Mouse (Mus musculus) cerebellum, adult 2 months (tissue): ENCODE measurements around the gene Asb14. TPM values are rescaled to one million over a fixed set of nuclear protein-coding genes. Genes with fewer than 3 reads are reported as not detected.

ENCODE experiments used
- DNase-seq, 2 experiments: peaks; one replicate each; pipeline ENCODE4 v3.0.0; 2021
- H3K27ac ChIP-seq: fragments of 200-500 bp; 2 replicates; pipeline ENCODE4 v1.5.1; 2012; ENCODE audit warnings: low read length, control low read depth, inconsistent platforms; ENCODE audit not compliant: insufficient read depth
- H3K27me3 ChIP-seq: fragments of 200-500 bp; 2 replicates; pipeline ENCODE4 v1.6.1; 2012; ENCODE audit warnings: inconsistent platforms, mild to moderate bottlenecking, low read length, moderate library complexity; ENCODE audit not compliant: control insufficient read depth, insufficient read depth
- H3K4me1 ChIP-seq: fragments of 200-500 bp; 2 replicates; pipeline ENCODE4 v1.6.1; 2011; ENCODE audit warnings: low read length; ENCODE audit not compliant: control insufficient read depth, insufficient read depth
- H3K4me3 ChIP-seq: fragments of 200-500 bp; replicated peaks from 2 replicates; pipeline ENCODE3; 2011; ENCODE audit warnings: mild to moderate bottlenecking, low read depth, low read length, control low read depth; ENCODE audit not compliant: insufficient read depth
- CTCF ChIP-seq: fragments of 200-500 bp; IDR thresholded peaks from 2 replicates; pipeline ENCODE4 v1.5.1; 2011; ENCODE audit warnings: low read depth, mild to moderate bottlenecking, control low read depth, low read length, moderate library complexity, borderline replicate concordance; ENCODE audit not compliant: insufficient read depth
- POLR2A ChIP-seq: fragments of 200-500 bp; IDR thresholded peaks from 2 replicates; pipeline ENCODE4 v1.6.1; 2011; ENCODE audit warnings: low read length, control low read depth, borderline replicate concordance; ENCODE audit not compliant: insufficient read depth
- WGBS: fragments of 180-500 bp; shearing (Covaris S2); methylation state at CpG from one replicate; pipeline ENCODE4 v1.1.7; 2018; 5-methylcytosine and 5-hydroxymethylcytosine counted together
- polyA plus RNA-seq: library from polyadenylated mRNA; depleted of rRNA; stranded (reverse); fragments of >200 nt; gene quantifications from 2 replicates; pipeline ENCODE4 v1.2.3, GENCODE M21; 2012; rRNA removed

The Asb14 gene
- polyA plus RNA-seq: 0.13 and 0.19 TPM in 2 replicates

DNA sequence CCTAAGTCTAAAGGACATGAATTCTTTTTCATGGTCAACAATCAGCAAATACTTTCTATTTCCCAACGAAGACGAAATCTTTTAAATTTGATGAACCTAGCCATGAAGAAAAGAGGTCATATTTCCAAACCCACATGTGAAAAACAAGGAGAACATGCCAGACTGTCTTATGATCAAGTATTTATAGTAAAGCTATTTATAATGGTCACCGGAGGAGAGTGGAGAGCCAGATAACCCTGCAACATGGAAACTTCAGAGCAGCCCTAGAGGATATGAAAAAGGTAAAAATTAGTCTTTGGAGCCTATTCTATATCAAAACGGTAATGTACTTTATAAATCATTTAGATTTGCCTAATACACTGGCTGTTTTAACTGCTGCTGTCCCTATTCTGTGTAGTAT, at the start of gene Asb14:
Gene Asb14 (plus strand): TSS at position 166 of the 400 bp plus-strand sequence.
- WGBS: 90% methylated on average over 4 of the region's 4 CpGs
- Histone ChIP-seq H3K4me3 (no peak within 1 kb of the TSS), H3K27ac (no peak within 1 kb of the TSS), H3K27me3 (no peaks in the 10 kb centered on the region), H3K4me1 (no peaks in the 10 kb centered on the region)
- no peak for TF ChIP-seq CTCF
- no peak for TF ChIP-seq POLR2A
- no peak for DNase-seq

DNA sequence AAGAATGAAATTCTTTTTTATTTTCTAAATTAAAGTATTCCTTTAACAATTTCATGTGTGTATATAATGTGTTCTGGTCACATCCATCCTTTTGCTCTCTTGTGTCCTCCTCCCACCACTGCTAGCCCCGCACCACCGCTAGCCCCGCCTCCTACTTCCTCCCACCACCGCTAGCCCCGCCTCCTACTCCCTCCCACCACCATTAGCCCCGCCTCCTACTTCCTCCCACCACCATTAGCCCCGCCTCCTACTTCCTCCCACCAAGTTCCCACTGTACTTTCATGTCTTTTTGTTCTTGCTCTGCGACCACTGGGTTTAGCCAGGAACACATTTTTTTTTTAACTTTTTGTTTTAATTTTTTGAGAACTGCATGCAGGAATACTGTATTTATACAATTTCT, 41.3 kb upstream of the Asb14 start:
- Histone ChIP-seq H3K4me3 (no peak overlapping the region), H3K4me1 (no peaks in the 10 kb centered on the region), H3K27ac (no peak overlapping the region), H3K27me3 (no peaks in the 10 kb centered on the region)
- TF ChIP-seq CTCF (no peak), POLR2A (no peak)
- 80% methylated on average over 8 of the region's 8 CpGs for WGBS
- DNase-seq: no peak

DNA sequence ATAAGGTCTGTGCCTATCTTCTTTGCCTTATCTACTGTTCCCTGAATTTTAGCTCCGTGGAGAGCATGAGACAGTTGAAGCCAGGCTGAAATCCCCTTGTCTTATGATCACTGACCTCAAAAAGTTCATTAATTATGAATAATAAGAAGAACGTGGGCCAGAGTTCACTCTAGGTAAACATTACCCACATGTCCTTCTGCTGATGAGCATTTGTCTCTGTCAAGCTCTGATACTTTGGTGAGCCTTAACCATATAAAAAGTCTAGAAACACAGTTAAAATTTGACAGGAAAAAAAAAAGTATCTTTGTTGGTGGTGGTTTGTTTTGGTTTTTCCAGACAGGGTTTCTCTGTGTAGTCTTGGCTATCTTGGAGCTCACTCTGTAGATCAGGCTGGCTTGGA, 40.3 kb upstream of the Asb14 start:
- Histone ChIP-seq H3K27ac (no peak overlapping the region), H3K27me3 (no peaks in the 10 kb centered on the region), H3K4me1 (peaks cover 5% of the 10 kb centered on the region; the same call in 1 of the 2 replicates), H3K4me3 (no peak overlapping the region)
- DNase-seq: no peak
- WGBS: 80% methylated on average over 2 of the region's 2 CpGs
- no peak for TF ChIP-seq CTCF
- TF ChIP-seq POLR2A: no peak

DNA sequence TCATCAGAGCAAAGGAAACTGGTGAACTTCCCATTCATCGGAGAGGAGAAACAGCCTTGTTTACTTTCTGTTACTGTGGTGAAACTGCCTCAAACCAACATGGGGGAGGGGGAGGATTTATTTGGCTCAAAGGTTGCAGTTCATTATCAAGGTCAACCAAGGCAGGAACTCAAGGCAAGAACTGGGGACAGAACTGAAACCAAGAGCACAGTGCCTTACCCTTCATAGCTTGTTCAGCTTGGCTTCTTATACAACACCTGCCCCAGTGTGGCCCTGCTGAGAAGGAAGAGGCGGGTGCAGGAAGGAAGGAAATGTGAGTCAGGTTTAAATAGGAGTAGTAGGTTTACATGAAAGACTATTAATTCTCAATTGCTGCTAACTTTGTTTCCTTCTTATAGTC, 36.0 kb upstream of the Asb14 start:
- no peak for TF ChIP-seq CTCF
- no peak for TF ChIP-seq POLR2A
- DNase-seq: peak in 1 of 2 experiments; percentile 11
- Histone ChIP-seq H3K27ac (no peak overlapping the region), H3K4me3 (no peak overlapping the region), H3K27me3 (no peaks in the 10 kb centered on the region), H3K4me1 (peaks cover 5% of the 10 kb centered on the region; the same call in 1 of the 2 replicates)
- WGBS: 33% methylated on average over 2 of the region's 2 CpGs

DNA sequence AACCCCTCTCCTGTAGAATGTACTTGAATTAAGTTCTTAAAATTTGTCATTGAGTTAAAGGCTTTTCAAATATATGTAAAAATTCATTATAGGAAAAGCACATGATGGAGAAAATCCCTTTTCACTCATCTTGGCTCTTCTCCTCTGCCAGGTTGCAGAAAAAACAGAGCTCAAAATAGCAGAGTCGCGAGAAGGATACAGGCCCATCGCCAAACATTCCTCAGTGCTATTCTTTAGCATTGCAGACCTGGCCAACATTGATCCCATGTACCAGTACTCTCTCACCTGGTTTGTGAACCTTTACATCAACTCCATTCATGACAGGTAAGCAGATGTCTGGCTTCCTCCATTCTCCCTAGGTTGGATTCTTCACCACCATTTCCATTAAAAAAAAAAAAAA, 35.3 kb upstream of the Asb14 start:
- no peak for TF ChIP-seq POLR2A
- TF ChIP-seq CTCF: no peak
- Histone ChIP-seq H3K4me1 (peaks cover 5% of the 10 kb centered on the region; the same call in 1 of the 2 replicates), H3K27me3 (no peaks in the 10 kb centered on the region), H3K27ac (no peak overlapping the region), H3K4me3 (no peak overlapping the region)
- WGBS: 19% methylated on average over 3 of the region's 3 CpGs
- peak in 1 of 2 experiments; percentile 34 for DNase-seq

DNA sequence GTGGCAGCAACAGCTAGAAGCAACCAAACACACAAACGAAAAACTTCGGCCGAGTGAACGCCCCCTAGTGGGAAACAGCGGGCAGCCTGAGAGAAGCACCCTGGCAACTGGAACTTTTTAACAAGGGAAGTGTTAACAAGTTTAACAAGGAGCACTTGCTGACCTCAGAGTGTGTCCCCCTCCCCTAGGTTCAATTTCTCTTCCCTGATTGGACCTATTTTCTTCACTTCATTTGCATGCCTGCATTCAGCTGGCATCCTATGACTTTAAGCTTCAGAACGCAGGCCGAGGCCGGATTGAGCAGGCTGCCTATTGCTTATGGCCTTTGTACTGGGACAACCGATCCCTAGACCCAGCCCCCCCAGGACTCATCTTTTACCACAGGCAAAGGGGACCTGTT, 27.0 kb upstream of the Asb14 start:
- Histone ChIP-seq H3K4me3 (no peak overlapping the region), H3K4me1 (no peaks in the 10 kb centered on the region), H3K27me3 (no peaks in the 10 kb centered on the region), H3K27ac (no peak overlapping the region)
- TF ChIP-seq CTCF: no peak
- TF ChIP-seq POLR2A: no peak
- 64% methylated on average over 9 of the region's 9 CpGs for WGBS
- DNase-seq: no peak

DNA sequence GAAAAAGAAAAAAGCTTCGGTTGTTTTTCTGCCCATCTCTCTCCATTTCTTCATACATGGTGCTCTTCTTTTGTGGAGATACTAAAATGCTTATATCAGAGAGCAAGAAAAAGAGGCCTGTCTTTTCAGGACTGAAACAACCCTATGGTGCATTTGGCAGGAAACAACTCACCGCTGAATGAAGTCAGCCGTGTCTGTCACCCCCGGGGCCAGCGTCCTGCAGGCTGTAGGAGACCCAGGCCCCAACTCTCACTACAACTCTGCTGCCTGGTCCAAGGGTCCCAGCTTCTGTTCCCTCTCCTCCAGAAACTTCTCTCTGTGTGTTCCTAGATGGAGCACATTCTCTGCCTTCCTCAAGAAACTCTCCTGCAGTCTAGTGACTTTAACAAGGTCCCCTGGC, 26.1 kb upstream of the Asb14 start:
- H3K27ac ChIP-seq: no peak overlapping the region
- no peaks in the 10 kb centered on the region for H3K4me1 ChIP-seq
- no peak for TF ChIP-seq POLR2A
- TF ChIP-seq CTCF: no peak
- no peaks in the 10 kb centered on the region for H3K27me3 ChIP-seq
- H3K4me3 ChIP-seq: no peak overlapping the region
- no peak for DNase-seq
- WGBS: 47% methylated on average over 5 of the region's 5 CpGs

DNA sequence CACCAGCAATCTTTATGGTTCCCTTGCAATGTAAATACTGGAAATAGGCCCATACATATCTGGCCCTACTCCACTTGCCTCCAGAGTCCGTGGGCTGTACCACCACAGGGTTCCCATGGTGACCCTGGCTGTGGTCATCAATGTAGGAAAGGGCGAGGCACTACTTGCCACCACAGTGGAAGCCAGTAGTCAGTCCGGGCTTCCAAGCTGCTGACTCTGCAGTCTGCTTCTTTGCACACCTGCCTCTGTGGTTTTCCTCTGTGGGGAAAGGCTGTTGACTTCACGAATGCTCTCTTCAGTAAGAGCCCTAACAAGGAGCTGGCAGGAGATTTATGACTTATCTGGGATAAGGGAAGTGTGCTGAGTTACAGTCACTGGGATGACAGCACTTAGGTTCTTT, 15.6 kb upstream of the Asb14 start:
- no peak overlapping the region for H3K27ac ChIP-seq
- TF ChIP-seq CTCF (no peak), POLR2A (no peak)
- H3K27me3 ChIP-seq: no peaks in the 10 kb centered on the region
- DNase-seq: no peak
- H3K4me1 ChIP-seq: no peaks in the 10 kb centered on the region
- H3K4me3 ChIP-seq: no peak overlapping the region
- WGBS: 45% methylated on average over 4 of the region's 4 CpGs

DNA sequence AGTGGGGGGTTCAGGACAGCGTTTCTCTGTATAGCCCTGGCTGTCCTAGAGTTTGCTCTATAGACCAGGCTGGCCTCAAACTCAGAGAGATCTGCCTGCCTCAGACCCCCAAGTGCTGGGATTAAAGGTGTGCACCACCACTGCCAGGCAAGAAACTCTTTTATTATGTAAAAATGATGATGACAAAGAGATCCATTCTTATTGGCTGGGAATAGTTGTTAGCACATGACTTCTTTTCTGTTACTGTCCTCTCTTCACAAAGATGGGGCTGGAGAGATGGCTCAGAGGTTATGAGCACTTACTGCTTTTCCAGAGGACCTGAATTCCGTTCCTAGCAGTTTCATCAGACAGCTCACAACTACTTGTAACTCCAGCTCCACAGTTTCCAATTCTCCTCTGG, 14.4 kb upstream of the Asb14 start:
- DNase-seq: no peak
- no peak overlapping the region for H3K4me3 ChIP-seq
- 81% methylated on average over 2 of the region's 2 CpGs for WGBS
- no peak overlapping the region for H3K27ac ChIP-seq
- TF ChIP-seq POLR2A: no peak
- TF ChIP-seq CTCF: no peak
- H3K27me3 ChIP-seq: no peaks in the 10 kb centered on the region
- no peaks in the 10 kb centered on the region for H3K4me1 ChIP-seq
